Mouse (Mus musculus) thymus, postnatal 14 days (tissue): ENCODE measurements around the gene Suz12.
A peak's percentile ranks its signal among the peaks of the same experiment; 100 is the strongest.

Experiments used
- DNase-seq: peaks from one replicate; pipeline ENCODE4 v3.0.0; 2021

Suz12 gene

DNA sequence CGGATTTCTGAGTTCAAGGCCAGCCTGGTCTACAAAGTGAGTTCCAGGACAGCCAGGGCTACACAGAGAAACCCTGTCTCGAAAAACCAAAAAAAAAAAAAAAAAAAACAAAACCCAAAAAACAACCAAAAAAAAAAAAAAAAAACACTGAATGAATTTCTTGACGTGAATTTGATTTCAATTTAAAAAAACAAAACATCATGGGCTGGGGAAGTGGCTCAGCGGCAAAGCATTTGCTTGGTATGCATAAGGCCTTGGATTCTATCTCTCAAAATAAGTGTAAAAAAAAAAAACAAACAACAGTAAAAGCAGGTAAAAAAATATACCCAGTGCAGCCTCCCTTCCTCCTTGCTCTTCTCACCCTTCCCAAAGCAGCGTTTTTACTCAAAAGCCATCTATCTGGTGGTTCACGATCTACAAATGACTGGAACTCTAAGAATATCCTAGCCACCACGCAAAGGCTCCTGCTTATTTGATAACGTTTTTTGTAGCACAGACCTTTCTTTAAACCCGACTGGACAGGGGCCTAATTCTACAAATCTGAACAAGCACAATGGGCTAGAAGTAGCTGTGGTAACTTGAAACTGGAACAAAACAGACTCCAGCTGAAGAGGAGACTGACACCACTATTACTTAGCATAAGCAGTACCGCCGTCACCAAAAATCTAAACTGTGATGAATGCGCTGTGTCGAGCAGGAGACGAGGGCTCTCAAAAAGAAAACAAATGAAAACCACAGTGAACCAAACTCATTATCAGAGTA lies 85.1 kb downstream of the Suz12 start:
- no peak for DNase-seq

DNA sequence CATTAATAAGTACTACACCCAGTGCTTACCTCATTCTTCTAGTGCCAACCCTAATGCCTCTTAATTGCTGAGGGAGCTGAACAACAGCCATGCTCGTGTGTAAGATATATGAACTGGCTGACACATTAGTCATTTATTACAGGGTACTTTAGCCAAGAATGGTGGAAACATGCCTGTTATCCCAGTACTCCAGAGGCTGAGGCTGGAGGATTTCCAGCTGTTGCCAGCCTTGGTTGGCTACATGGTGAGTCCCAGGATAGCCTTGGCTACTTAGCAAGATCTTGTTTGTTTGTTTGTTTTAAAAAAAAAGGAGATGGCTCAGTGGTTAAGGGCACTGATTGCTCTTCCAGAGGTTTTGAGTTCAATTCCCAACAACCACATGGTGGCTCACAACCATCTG lies 85.9 kb downstream of the Suz12 start:
- no peak for DNase-seq

DNA sequence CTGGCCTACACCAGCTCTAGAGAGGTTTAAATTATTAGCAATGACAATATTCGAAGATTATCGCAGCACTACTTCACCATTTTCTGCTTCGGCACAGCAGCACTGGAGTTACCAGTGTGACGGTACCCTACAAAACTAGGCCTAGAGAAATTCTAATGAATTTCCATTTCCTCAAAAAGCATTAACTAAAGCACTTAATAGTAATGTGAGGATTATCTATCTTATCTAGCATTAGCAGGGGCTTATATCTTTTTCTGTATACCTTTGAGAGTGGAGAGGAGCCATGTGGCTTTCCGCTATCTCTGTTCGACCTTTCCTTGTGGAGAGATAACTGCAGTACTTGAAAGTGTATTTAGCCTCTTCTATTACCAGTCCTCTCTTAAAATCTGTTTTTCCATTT lies 86.8 kb downstream of the Suz12 start:
- no peak for DNase-seq

DNA sequence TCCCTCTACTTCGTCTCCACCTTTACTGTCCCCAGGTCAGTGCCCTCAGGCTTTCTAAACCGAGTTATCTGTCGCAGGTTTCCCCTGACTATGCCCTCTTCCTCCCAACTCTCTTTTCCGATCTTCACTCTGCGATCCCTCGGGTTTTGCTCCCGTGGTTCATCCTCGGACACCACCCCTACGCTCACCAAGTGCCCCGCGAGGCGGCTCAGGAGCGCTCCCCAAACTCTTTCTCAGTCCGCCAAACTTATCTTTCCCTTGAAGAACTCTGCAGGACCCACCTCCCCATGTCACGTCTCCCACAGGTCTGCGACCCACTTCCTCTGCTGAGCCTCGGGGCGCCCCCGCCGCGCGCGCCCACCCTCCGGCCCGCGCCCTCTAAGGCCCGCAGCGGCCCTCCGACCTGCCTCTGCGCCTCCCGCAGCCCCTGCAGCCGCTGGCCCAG lies 87.5 kb downstream of the Suz12 start:
- DNase-seq = no peak

DNA sequence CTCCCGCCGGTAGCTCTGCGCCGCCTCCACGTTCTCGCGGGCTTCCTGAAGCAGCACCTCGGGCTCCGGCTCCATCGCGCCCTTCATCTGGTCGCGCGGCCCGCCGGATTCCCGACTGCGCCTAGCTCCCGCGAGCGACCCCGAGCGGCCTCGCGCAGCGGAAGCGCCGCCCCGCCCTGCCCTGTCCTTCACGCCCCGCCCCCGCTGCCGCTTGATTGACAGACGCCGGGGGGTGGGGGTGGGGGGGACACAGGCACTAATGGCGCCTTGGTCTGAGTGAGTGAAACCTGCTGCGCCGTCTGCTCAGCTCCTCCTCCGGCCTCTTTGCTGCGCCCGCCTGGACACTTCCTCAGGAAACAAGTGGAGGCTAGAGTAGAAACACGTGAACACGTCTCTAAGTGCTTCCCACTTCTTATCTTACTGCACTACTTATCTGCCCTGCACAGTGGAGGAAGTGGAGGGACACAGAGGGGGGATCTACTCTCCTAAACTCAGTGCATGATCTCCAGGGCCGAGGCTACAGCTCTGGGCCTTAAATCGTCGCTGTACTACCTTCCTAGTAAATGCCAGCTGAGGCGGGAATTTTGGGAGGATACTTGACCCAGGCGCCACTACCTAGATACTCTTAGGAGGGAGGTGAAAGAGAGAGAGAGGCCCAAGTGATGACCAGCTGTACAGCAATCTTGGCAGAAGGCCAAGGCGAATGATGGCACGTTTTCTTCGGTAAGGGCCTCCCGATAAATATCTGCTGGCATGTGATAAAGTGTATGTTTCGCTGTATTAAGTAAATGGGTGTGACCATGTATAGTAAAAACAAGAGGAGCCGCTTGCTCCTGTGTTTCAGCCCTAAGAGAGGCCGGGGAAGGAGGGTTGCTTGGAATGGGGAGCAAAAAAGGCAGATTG lies 88.2 kb downstream of the Suz12 start, which contains the start of gene Crlf3:
Crlf3 (minus strand) TSS at position 166 of the 903 bp plus-strand sequence.
- peak; percentile 97 for DNase-seq

DNA sequence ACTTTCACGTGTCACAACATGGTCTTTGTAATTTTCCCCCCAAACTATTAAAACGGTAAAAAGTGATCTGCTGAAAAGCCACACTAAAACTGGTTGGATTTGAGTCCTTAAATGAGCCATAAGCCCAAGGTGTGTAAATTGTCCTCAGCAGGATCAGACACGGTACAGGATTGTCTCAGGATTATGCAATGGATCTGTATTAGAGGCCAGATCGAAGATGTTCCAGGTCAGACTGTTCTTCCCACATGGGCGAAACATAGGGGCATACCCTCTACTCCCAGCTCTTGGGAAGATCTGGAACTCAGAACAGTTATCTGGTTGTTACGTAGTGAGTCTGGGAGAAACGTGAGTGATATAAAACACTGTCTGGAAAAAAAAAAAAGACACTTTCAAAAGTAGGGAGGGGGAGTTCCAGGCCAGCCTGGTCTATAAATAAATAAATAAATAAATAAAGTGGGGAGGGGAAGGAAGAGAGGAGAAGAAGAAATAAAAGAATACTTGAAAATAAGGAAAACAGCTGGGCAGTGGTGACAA lies 88.9 kb downstream of the Suz12 start:
- DNase-seq = no peak
